Mouse (Mus musculus) intestine, embryonic 14.5 days (tissue): ENCODE data around the gene Myzap. TPM values are rescaled to one million over a fixed set of nuclear protein-coding genes. Genes with fewer than 3 reads are reported as not detected.

ENCODE experiments used
- ATAC-seq: fragments of 200-750 bp; cut with Nextera tagmentation; replicated peaks from 2 replicates; pipeline ENCODE4 v1.8.0; 2017; ENCODE audit warnings: low read depth, moderate number of reproducible peaks, moderate TSS enrichment, moderate library complexity; ENCODE audit not compliant: low FRiP score, low TSS enrichment
- DNase-seq: peaks from one replicate; pipeline ENCODE4 v3.0.0-alpha.2; 2018; ENCODE audit warnings: low spot score
- H3K27ac ChIP-seq: fragments of 300-500 bp; sonication (generic); 2 replicates; pipeline ENCODE4 v1.5.1; 2014; ENCODE audit warnings: low read depth, mild to moderate bottlenecking, control low read depth
- H3K27me3 ChIP-seq: fragments of 300-500 bp; sonication (generic); replicated peaks from 2 replicates; pipeline ENCODE4 v1.6.1; 2014; ENCODE audit warnings: low read length, control low read depth; ENCODE audit not compliant: control insufficient read depth, insufficient read depth
- H3K36me3 ChIP-seq: fragments of 300-500 bp; sonication (generic); 2 replicates; pipeline ENCODE4 v1.6.1; 2014; ENCODE audit warnings: low read length, control low read depth; ENCODE audit not compliant: control insufficient read depth, insufficient read depth
- H3K4me1 ChIP-seq: fragments of 300-500 bp; sonication (generic); replicated peaks from 2 replicates; pipeline ENCODE4 v1.6.1; 2014; ENCODE audit warnings: low read length, control low read depth, mixed read lengths; ENCODE audit not compliant: control insufficient read depth, insufficient read depth
- H3K4me2 ChIP-seq: fragments of 300-500 bp; sonication (generic); 2 replicates; pipeline ENCODE4 v1.6.1; 2014; ENCODE audit warnings: low read length
- H3K4me3 ChIP-seq: fragments of 300-500 bp; sonication (generic); 2 replicates; pipeline ENCODE4 v1.5.1; 2014; ENCODE audit warnings: low read depth, low read length, control low read depth, mixed read lengths
- H3K9ac ChIP-seq: fragments of 300-500 bp; sonication (generic); 2 replicates; pipeline ENCODE4 v1.6.1; 2014; ENCODE audit warnings: mild to moderate bottlenecking, low read length
- H3K9me3 ChIP-seq: fragments of 300-500 bp; sonication (generic); 2 replicates; pipeline ENCODE4 v1.6.1; 2016; ENCODE audit warnings: low read length, control low read depth; ENCODE audit not compliant: control insufficient read depth
- WGBS: fragments of 180-500 bp; shearing (Covaris S2); extraction: QIAGEN DNeasy Blood & Tissue Kit; methylation state at CpG from one replicate; pipeline ENCODE4 v1.1.7; 2014; 5-methylcytosine and 5-hydroxymethylcytosine counted together
- polyA plus RNA-seq: library from polyadenylated mRNA; unstranded; fragments of >200 nt; fragmentation: Nextera tagmentation; extraction: Ambion mirVana; gene quantifications from 2 replicates; pipeline ENCODE4 v1.2.1, GENCODE M21; 2014

Gene Myzap
- polyA plus RNA-seq, 1 experiment from 2014 or later: 10.1 TPM

DNA sequence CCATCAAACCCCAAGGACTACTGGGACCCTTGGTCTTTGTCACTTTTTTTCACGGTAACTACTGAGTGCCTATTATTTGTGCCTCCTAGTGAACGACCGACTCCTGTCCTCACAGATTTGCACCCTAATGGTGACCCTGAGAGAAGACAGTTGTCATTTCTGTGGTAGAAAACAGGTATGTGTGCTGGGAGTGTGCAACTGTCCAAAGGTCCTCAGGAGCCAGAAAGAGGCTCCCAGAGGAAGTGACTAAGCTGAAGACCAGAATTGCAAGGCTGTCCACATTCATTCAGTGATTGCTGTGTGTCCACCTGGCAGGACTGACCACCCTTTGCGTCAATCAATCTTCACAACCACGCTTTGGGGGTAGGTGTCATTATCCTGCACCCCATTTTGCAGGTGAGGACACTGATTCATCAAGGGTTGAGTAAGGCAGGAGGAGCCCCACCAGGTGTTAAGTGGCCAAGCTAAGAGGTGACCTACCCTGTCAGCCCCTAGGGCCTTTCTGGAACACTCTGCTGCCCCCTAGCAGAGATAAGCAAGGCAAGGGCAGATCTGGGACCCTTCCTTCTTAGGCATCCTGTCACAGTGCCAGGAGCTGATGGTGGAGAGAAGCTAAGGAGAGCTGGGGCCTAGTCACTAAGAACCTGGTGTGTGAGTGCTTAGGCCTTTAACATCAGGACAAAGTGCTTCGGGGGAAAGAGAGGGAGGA, 571 bp upstream of the Myzap start:
- DNase-seq: no peak
- WGBS: 28% methylated on average over 6 of the region's 6 CpGs
- H3K9me3 ChIP-seq: no peaks in the 10 kb centered on the region

DNA sequence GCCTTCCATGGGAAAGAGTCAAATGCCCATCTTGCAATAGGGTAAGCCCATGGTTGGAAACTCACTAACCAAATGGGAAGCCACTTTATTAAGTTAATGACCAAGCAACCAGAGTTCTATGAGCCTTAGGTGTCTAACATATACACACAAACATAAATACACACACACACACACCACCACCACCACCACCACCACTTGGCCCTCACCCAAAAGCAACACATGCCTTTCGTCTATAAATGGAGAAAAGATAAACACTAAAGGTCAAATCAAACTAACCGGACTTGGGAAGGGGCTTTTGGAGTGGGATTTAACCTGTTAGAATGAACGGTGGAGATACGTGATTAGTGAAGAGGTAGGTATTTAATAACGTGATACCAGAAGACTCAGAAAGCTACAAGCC, 1.1 kb downstream of the Myzap start:
- H3K9me3 ChIP-seq: no peaks in the 10 kb centered on the region
- 36% methylated on average over 5 of the region's 5 CpGs for WGBS
- peak overlapping the region; percentile 72 for H3K4me2 ChIP-seq
- no peak overlapping the region; the same call in 1 of the 2 replicates for H3K4me3 ChIP-seq
- no peaks in the 10 kb centered on the region for H3K36me3 ChIP-seq
- H3K27ac ChIP-seq: no peak overlapping the region
- H3K4me1 ChIP-seq: peaks cover 6% of the 10 kb centered on the region
- ATAC-seq: no peak
- no peak overlapping the region for H3K9ac ChIP-seq
- no peaks in the 10 kb centered on the region for H3K27me3 ChIP-seq
- no peak for DNase-seq

More for the DNA sequence above, 571 bp upstream of the Myzap start:
- Histone ChIP-seq H3K4me2 (peak overlapping the region; percentile 72), H3K27ac (no peak overlapping the region), H3K4me3 (peak overlapping the region; percentile 53), H3K9ac (no peak overlapping the region), H3K36me3 (no peaks in the 10 kb centered on the region), H3K4me1 (peaks cover 6% of the 10 kb centered on the region), H3K27me3 (no peaks in the 10 kb centered on the region)
- no peak for ATAC-seq

DNA sequence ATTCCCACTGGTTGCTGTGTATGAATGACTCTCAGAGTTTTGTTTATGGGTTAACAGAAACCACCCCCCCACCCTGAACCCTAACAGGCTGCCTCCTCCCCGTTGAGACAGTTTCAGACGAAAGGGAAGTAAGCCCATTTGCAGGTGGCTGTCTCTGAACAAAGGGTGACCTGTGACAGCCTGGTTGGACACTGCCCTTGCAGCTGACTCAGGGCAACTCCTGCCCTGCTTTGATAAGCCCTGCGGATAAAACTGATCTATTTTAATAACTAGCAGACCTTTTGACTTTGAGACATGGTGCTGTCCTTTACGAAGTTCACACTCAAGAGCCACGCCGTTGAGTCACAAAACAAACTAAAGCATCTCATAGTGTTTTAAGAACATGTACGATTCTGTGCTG, 2.4 kb downstream of the Myzap start:
- 72% methylated on average over 7 of the region's 7 CpGs for WGBS
- Histone ChIP-seq H3K27me3 (no peaks in the 10 kb centered on the region), H3K4me1 (peaks cover 6% of the 10 kb centered on the region), H3K4me2 (no peak overlapping the region), H3K36me3 (no peaks in the 10 kb centered on the region), H3K27ac (no peak overlapping the region), H3K9ac (no peak overlapping the region), H3K4me3 (no peak overlapping the region), H3K9me3 (peaks cover 7% of the 10 kb centered on the region; the same call in 1 of the 2 replicates)
- no peak for ATAC-seq
- no peak for DNase-seq

DNA sequence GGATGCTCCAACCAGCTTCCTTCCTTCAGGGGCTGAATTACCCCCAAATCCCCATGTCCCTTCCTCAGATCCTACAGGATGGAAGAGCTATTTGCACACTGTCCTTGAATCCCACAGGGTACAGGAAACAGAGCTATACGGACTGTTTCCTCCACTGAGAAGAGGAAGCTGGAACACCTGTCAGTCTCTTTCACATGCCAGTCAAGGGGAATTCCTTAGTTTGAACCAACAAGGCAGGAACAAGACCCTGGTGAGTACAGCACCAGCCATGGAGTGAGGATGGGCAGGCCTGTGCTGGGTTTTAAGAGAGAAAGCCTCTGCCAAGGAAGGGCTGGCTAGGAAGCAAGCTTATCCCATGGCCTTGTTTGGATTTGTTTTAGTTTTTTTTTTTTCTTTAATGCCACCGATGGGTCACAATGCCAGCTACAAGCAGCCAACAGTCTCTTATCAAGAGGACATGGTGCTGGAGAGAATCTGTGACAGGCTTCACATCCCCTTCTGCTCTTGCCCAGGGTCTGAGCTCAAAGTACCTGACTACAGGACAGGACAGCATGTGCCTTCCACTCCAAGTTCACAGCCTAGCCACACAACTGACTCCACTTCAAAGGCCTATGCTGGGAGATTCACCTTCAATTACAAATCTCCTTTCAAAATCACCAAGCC, 3.1 kb downstream of the Myzap start:
- H3K27me3 ChIP-seq: no peaks in the 10 kb centered on the region
- peaks cover 6% of the 10 kb centered on the region for H3K4me1 ChIP-seq
- H3K4me3 ChIP-seq: no peak overlapping the region
- peaks cover 7% of the 10 kb centered on the region; the same call in 1 of the 2 replicates for H3K9me3 ChIP-seq
- WGBS: 64% methylated on average over 2 of the region's 2 CpGs
- DNase-seq: no peak
- no peaks in the 10 kb centered on the region for H3K36me3 ChIP-seq
- no peak overlapping the region for H3K4me2 ChIP-seq
- H3K27ac ChIP-seq: no peak overlapping the region
- no peak overlapping the region for H3K9ac ChIP-seq
- no peak for ATAC-seq

DNA sequence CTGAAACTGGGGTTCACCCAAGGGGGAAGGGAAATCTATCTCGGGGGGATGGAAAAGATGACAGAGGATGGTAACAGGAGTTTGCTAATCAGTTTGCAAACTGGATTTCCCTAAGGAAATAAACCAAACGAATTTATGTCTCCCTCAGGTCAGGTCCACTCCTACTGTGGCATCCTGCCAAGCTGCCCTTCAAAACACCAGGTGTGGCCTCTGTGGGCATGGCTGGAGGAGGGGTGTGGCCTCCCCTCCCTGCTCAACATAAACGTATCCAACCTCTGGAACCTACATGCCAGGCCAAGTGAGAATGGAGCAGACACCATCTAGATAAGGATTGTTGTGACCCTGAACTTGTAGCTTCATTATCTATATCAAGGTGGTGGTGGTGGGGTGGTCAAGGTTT, 5.8 kb downstream of the Myzap start:
- ATAC-seq (no peak), DNase-seq (no peak)
- Histone ChIP-seq H3K9me3 (peaks cover 7% of the 10 kb centered on the region; the same call in 1 of the 2 replicates), H3K9ac (no peak overlapping the region), H3K27me3 (no peaks in the 10 kb centered on the region), H3K4me3 (no peak overlapping the region), H3K27ac (no peak overlapping the region), H3K36me3 (no peaks in the 10 kb centered on the region), H3K4me1 (no peaks in the 10 kb centered on the region), H3K4me2 (no peak overlapping the region)
- WGBS: 57% methylated on average over 3 of the region's 3 CpGs

DNA sequence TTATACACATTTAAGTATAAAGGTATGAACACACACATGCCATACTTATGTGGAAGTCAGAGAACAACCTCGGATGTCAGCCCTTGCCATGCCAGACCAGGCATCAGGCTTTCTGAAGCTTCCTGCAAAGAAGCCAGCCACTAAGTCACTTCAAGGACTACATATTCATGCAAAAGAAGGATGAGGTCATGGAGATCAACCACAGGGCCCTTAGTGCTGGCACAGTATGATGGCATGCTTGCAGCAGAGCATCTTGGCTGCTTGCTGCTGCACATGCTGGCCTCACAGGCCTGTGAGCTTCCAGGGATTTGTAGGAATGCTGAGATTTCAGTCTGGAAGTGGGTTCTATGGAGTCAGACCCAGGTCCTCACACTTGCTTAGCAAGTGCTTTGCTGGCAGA, 9.4 kb downstream of the Myzap start:
- H3K27ac ChIP-seq: no peak overlapping the region
- no peaks in the 10 kb centered on the region for H3K36me3 ChIP-seq
- no peak overlapping the region for H3K9ac ChIP-seq
- H3K9me3 ChIP-seq: peaks cover 7% of the 10 kb centered on the region; the same call in 1 of the 2 replicates
- H3K4me2 ChIP-seq: no peak overlapping the region
- H3K4me3 ChIP-seq: no peak overlapping the region
- no peaks in the 10 kb centered on the region for H3K4me1 ChIP-seq
- no peak for DNase-seq
- WGBS: 74% methylated on average over 1 of the region's 1 CpGs
- ATAC-seq: no peak
- H3K27me3 ChIP-seq: no peaks in the 10 kb centered on the region

DNA sequence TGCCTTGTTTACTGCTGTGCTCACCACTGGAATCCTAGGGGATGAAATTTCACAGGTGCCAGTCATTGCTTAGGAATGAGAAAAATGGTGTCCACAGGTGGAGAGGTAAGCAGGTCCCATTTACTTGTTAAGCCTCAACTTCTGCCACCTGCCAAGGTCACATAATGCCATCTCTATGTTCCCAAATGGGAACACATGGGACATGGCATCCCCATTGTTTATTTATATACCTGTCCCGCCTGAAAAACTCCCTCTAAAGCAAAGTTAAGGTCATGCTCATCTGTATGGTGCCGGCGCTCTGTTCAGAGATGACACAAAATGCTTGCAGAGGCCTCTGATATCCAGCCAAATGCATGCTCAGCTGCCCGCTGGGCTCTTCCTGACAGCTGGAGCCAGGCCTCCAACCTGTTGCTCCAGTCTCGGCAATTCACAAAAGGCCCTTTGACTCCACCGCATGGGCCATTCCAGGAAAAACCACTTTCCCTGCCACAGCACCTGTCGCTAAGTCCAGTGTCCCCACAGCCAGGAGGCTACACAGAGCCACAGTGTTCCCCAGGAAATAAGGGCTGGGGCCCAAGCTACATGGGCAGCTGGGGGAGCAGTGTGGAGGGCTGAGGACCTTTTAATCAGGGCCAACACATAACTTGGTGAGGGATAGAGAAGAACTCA, 13.1 kb downstream of the Myzap start:
- ATAC-seq: no peak
- no peak overlapping the region for H3K27ac ChIP-seq
- no peak overlapping the region for H3K4me2 ChIP-seq
- H3K27me3 ChIP-seq: no peaks in the 10 kb centered on the region
- no peak for DNase-seq
- H3K9me3 ChIP-seq: no peaks in the 10 kb centered on the region
- no peak overlapping the region for H3K9ac ChIP-seq
- H3K4me1 ChIP-seq: no peaks in the 10 kb centered on the region
- 56% methylated on average over 7 of the region's 7 CpGs for WGBS
- no peak overlapping the region for H3K4me3 ChIP-seq
- no peaks in the 10 kb centered on the region for H3K36me3 ChIP-seq

DNA sequence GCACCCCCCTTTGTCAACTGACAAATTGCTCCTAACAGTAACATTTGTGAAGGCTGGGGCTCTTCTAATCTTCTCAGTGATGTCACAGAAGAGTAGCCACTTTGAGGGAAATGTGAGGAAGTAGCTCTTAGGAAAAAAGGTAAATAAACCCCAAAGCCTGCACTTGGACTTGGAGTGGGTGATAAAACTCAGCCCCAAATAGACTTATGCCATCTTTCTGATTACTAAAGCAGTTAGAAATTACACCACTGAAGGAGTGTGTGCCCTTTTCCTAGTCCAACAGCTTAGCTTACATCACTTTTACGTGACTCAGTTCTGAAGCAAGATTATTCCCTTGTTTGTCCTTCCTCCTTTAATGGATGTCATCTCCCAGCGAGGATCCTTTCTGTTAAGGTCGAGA, 17.7 kb downstream of the Myzap start:
- no peak for ATAC-seq
- Histone ChIP-seq H3K4me1 (0 out of 2 replicates have a peak, but pooled peaks cover 3% of the 10 kb centered on the region), H3K4me2 (no peak overlapping the region), H3K27ac (no peak overlapping the region), H3K9me3 (no peaks in the 10 kb centered on the region), H3K27me3 (no peaks in the 10 kb centered on the region), H3K9ac (no peak overlapping the region), H3K4me3 (no peak overlapping the region), H3K36me3 (no peaks in the 10 kb centered on the region)
- DNase-seq: no peak
- 79% methylated on average over 3 of the region's 3 CpGs for WGBS
